Mouse (Mus musculus): ENCODE data around the gene Gm9495.
"Not testable (repeated sequence)": the region's sequence is repeated elsewhere in the genome, so short reads cannot be mapped to it uniquely, and the experiment has no call there.

Gm9495 gene

GRCm38 (mm10) chr8:69453465-69453864 is at the start of gene Gm9495:
TSS of gene Gm9495 (minus strand) at chr8:69453565.
- not testable (repeated sequence) for DNase-seq (ENCODE audit: low spot score)

- DNase-seq (ENCODE audit: low spot score) = not testable (repeated sequence)
These were observed 21.6 kb upstream of the Gm9495 start for GRCm38 (mm10) chr8:69474946-69475345.

- not testable (repeated sequence) for DNase-seq (ENCODE audit: low spot score)
These were observed 33.3 kb downstream of the Gm9495 start for GRCm38 (mm10) chr8:69420018-69420417.

GRCm38 (mm10) chr8:69414326-69414725 is 39.0 kb downstream of the Gm9495 start:
- no peak for DNase-seq (ENCODE audit: low spot score)

- DNase-seq (ENCODE audit: low spot score) = no peak
These were observed 48.6 kb downstream of the Gm9495 start for GRCm38 (mm10) chr8:69404768-69405167.

GRCm38 (mm10) chr8:69399956-69400443 is 53.4 kb downstream of the Gm9495 start:
- DNase-seq (ENCODE audit: low spot score) = no peak

GRCm38 (mm10) chr8:69399181-69399955 is 54.0 kb downstream of the Gm9495 start:
- DNase-seq (ENCODE audit: low spot score) = peak; percentile 36

- DNase-seq (ENCODE audit: low spot score) = no peak
These were observed 57.2 kb downstream of the Gm9495 start for GRCm38 (mm10) chr8:69396196-69396595.

GRCm38 (mm10) chr8:69395050-69395789 is 58.1 kb downstream of the Gm9495 start:
- DNase-seq (ENCODE audit: low spot score) = peak; percentile 87

GRCm38 (mm10) chr8:69384361-69384760 is 69.0 kb downstream of the Gm9495 start:
- DNase-seq (ENCODE audit: low spot score) = no peak

Measured in ovary, adult 18-20 months (tissue).